Mouse (Mus musculus) lung, postnatal 4 days (tissue): ENCODE measurements around the gene Exoc4.

Source experiments
- DNase-seq, 2 experiments: peaks; one replicate each; pipeline ENCODE4 v3.0.0; 2021

Gene Exoc4

GRCm38 (mm10) chr6:33681778-33682640, 433.1 kb downstream of the Exoc4 start:
- peak; percentile 41 to 44 for DNase-seq

DNA sequence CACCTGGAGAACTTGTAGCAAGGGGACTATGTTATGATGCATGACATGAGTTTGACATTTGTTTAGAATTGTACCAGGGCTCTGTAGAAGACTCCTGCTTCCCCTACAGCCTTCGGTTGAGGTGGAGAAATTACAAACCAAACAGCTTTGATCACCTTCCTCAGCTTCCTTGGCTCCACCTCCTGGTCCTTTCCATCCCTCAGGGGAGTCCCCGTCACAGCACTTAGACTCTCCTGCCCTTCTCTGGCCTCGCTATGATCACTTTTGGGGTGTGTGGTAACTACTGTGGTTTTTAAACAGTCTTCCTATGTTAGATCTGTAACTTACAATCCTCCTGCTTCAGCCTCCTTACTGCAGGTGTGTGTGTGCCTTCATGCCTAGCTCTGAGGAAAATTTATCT, 434.6 kb downstream of the Exoc4 start:
- no peak for DNase-seq

DNA sequence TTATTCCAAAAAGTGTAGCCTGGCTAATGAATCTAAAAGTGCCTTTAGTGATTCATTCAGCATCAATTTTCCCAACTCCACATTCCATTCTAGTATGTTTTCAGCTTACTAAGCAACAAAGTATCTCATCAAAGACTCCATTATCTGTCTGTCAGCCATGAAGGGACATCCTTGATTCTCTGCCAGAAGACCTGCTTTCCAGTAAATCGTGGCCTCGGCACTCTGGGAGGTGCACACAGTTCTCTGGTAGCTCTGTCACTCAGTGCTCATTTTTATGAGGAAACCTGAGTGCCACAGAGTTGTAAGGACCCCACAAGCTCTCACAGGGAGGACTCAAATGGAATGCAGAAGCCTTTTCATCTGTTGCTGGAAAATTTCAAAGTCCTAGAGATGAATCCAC, 436.4 kb downstream of the Exoc4 start:
- DNase-seq: no peak

DNA sequence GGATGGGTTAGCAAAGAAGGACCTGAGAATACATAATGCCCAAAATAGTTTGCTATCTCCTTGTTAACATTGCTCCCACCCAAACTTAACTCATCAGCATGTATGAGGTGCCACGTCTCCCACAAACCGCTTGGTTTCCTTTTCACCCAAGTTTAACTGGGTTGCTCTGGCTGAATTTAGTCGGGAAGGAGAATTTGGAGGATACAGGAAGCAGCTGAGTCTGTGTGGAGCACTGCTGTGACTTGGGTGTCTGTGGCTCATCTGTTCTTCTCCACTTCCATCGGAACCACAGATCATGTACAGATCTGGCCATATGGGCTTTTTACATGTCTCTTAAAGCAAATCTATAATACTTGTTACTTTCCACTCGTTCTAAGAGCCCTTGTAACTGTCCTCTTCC, 441.7 kb downstream of the Exoc4 start:
- no peak for DNase-seq

DNA sequence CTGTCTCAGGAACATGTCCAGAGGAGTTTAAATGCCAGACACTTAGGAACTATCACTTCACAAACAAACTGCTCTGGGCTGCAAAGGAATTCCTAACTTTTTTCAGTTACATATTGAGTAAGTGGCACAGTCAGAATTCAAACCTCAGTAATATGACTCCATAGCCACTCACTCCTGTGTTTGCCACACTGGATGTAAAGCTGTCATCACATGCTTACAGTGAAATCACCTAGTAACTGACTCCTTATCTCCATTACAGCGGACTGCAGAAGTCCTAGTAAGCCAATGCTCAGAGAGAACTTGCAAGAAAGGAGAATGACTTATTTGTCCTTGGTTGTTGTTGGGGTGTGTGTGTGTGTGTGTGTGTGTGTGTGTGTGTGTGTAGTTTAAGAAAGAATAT, 448.1 kb downstream of the Exoc4 start:
- DNase-seq: no peak

- no peak for DNase-seq
These were observed 460.0 kb downstream of the Exoc4 start for GRCm38 (mm10) chr6:33708907-33709306.

DNA sequence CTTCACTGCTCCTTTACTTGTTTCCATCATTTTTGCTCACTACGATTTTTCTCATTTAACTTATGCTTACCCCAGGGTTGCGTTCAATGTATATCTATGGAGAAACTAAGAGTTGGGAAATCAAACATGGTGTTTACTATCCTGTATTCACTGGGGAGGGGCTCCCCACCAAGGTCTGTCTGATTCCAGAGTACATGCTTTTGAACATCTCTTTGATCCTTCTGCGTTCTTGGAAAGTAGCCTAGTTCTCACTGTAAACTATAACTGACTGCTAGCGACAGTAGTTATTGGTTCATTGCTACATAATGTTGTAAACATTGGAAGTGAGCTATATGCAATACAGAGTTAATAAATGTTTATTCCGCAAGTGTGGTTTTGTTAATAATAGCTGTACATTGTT, 460.5 kb downstream of the Exoc4 start:
- no peak for DNase-seq

- DNase-seq: no peak
These were observed 462.9 kb downstream of the Exoc4 start for GRCm38 (mm10) chr6:33711742-33712141.

GRCm38 (mm10) chr6:33712540-33713118, 463.7 kb downstream of the Exoc4 start:
- DNase-seq: no peak

DNA sequence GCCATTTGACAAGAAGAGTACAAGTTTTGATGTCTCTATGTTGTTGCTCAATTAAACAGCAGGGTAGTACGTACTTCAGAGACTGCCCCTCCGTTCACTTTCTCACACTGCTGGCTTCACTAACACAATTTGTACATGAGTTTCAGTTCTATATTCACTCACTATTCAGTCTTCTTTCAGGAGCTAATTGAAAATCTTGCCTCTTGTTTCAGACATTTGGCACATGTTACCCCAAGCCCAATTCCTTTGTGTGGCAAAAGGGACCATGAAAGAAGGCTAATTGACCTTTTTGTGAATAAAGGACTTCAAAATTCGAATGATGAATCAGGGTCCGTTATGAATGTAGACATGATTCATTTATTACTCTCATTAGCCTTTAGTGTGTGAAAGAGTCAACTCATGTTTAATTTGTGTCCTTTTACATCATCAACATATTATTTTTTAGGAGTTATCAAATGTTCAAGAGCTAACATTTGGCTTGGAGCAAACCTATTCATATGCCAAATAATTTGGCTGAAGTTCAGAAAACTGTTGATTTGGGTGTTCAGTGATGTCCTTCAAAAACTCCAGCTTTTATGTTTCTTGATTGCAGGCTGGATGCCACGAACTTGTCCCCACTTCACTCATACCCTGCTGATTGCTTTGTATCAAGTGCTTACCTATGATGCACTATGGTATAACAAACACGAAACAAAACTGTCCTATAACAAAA, 467.5 kb downstream of the Exoc4 start:
- DNase-seq: no peak

DNA sequence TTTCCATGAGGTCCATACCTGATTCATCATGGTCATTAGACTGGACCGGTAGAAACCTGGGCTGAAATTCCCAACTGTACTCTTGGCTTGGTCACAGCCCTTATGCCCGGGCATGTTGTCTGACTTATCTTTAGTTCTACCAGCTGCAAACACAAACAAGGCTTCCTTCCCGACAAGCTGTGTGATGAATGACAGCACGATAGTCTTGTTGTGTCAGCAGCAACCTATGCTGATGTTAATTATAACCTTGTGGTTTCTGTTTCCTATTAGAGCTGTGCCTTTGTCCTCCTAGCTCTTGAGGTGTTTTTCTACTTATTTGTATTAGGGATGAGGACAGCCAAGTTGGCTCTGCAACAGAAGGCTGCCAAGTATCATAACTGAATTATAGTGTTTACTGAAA, 472.3 kb downstream of the Exoc4 start:
- DNase-seq: no peak

DNA sequence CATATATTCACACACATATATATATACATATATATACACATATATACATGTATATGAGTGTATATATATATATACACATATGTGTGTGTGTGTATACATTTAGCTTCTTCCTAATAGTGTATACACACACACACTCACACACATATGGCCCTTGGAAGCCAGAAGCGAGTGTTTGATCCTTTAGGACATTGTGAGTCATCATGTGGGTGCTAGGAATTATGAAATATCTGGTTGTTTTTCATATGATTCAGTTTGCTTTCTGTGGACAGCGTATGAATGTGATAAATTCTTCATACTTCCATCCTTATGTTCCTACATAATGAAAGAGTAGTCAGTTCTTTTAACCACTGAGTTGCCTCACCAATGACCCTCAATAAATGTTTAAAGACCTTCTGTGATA, 473.9 kb downstream of the Exoc4 start:
- DNase-seq: no peak

GRCm38 (mm10) chr6:33724596-33724995, 475.7 kb downstream of the Exoc4 start:
- DNase-seq: no peak

DNA sequence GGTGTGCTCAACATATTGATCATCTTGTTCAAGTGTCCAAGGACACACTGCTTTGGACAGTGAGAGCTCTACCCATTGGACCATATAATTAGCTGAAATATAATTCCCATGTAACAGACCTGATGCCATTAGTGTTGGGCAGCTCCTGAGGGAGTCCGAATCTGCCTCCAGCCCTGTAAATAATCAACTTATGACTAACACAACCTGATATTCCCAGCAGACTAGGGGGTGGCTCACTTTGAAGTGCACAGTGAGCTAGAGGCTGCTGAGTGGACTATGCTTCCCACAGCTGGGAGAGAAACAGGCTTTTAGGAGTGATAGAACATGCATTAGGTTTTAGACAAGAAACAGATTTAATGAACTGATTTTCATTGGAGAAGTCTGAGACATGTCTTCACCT, 478.4 kb downstream of the Exoc4 start:
- DNase-seq: no peak

GRCm38 (mm10) chr6:33732214-33732613, 483.3 kb downstream of the Exoc4 start:
- DNase-seq: no peak

- DNase-seq: no peak
These were observed 484.7 kb downstream of the Exoc4 start for GRCm38 (mm10) chr6:33733602-33734001.

- DNase-seq: no peak
These were observed 485.1 kb downstream of the Exoc4 start for GRCm38 (mm10) chr6:33734032-33734431.

GRCm38 (mm10) chr6:33738857-33739291, 490.0 kb downstream of the Exoc4 start:
- no peak for DNase-seq

DNA sequence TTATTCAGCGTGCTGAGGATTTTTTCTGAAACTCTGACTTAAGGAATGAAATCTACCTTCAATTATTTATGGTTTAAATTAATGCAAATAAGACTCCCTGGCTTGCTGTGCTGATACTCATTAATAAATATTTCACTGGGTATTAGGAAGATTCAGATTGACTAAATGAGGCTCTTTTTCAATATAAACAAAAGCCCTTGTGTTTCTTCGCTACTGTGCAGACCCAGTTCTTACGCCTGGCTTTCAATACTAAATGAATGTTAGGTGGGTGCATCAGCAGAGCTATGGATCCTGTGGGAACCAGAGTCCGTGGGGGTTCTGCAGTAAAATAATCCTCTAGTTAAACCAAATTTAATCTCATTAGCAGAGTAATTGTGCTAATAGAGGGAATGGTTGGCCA, 490.4 kb downstream of the Exoc4 start:
- DNase-seq: no peak

GRCm38 (mm10) chr6:33755976-33756375, 507.1 kb downstream of the Exoc4 start:
- no peak for DNase-seq

GRCm38 (mm10) chr6:33761557-33761956, 512.7 kb downstream of the Exoc4 start:
- no peak for DNase-seq

- DNase-seq: no peak
These were observed 514.4 kb downstream of the Exoc4 start for GRCm38 (mm10) chr6:33763245-33763644.

DNA sequence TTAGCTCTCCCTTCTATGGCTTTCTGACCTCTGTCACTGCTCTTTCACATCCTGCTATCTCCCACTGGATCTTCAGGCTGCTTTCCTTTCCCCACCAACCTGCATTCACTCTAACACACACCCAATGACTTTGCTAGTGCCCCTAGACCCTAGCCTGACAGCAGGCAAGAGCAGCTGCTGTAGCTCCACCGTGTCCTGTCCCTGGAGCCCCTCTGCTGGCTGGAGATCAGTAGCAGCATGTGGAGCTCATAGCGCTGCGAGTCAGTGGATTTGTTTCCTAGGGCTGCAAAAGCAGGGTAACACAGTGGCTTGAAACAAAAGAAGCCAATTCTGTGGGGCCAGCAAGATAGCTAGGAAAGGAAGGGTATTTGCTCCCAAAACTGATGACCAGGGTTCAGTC, 515.1 kb downstream of the Exoc4 start:
- peak in 1 of 2 experiments; percentile 35 for DNase-seq

DNA sequence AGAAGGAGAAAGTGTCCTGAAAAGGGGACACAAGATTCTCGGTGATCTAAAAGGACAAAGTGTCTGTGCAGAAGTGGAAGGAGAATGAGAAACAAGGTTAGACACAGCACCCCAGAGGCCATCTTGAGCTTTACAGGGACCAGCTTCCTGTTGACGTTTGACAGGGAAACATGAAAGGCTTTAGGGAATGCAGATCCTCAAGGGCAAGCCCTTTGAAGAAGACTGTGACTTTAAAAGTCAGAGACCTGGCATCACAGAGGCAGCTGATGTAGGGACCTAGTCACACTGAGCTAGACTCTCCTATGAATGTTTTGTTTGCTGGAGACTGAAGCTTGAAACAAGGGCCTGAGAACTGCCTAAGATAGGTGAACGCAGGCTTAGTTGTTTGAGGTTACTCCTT, 520.4 kb downstream of the Exoc4 start:
- DNase-seq: no peak
